Mouse (Mus musculus): ENCODE data around the gene Omt2a. TPM values are rescaled to one million over a fixed set of nuclear protein-coding genes. Genes with fewer than 3 reads are reported as not detected.
"Not testable (repeated sequence)": the region's sequence is repeated elsewhere in the genome, so short reads cannot be mapped to it uniquely, and the experiment has no call there.

The Omt2a gene
- total and polyA plus RNA-seq, 3 experiments, result not detected

- H3K9ac ChIP-seq (ENCODE audit: insufficient read depth, low read depth); H3K4me3 ChIP-seq (replicated peaks in 1 of 3; ENCODE audit: low read depth in 2 of 3, low read length in 2 of 3, poor library complexity in 1 of 3); in situ Hi-C loops (cut with MboI; ENCODE audit: low pct_ligation_motif_present, low pct_unique_long_range_greater_than_20kb, low sequenced_read_pairs); H3K27ac ChIP-seq (ENCODE audit: insufficient read depth, low read depth); H3K4me1 ChIP-seq (ENCODE audit: control insufficient read depth in 1 of 2, insufficient read depth in 2 of 2); H3K36me3 ChIP-seq (replicated peaks in 1 of 2; ENCODE audit: control insufficient read depth in 1 of 2, insufficient read depth in 1 of 2, low read length in 1 of 2); H3K4me2 ChIP-seq (ENCODE audit: insufficient read depth, low read depth, poor library complexity, severe bottlenecking); DNase-seq (ENCODE audit: extremely low read depth); H3K9me3 ChIP-seq (replicated peaks; ENCODE audit: low read length); H3K79me2 ChIP-seq (replicated peaks; ENCODE audit: control insufficient read depth, extremely low read depth, insufficient read depth, poor library complexity, severe bottlenecking); dilution Hi-C loops (cut with MboI; ENCODE audit: extremely low pct_ligation_motif_present, extremely low pct_unique_long_range_greater_than_20kb, low sequenced_read_pairs); H3K27me3 ChIP-seq (replicated peaks): not testable (repeated sequence)
Measured at GRCm38 (mm10) chr9:78289723-78290122, 24.9 kb downstream of the Omt2a start, which contains the start of gene Gm10639. Gm10639 (plus strand) TSS chr9:78289923.

GRCm38 (mm10) chr9:78289063-78289462 lies 25.5 kb downstream of the Omt2a start:
- H3K4me2 ChIP-seq (ENCODE audit: insufficient read depth, low read depth, poor library complexity, severe bottlenecking); H3K27ac ChIP-seq (ENCODE audit: insufficient read depth, low read depth); H3K9ac ChIP-seq (ENCODE audit: insufficient read depth, low read depth); H3K9me3 ChIP-seq (replicated peaks; ENCODE audit: low read length); H3K4me3 ChIP-seq (replicated peaks in 1 of 3; ENCODE audit: low read depth in 2 of 3, low read length in 2 of 3, poor library complexity in 1 of 3); H3K79me2 ChIP-seq (replicated peaks; ENCODE audit: control insufficient read depth, extremely low read depth, insufficient read depth, poor library complexity, severe bottlenecking); in situ Hi-C loops (cut with MboI; ENCODE audit: low pct_ligation_motif_present, low pct_unique_long_range_greater_than_20kb, low sequenced_read_pairs); DNase-seq (ENCODE audit: extremely low read depth); dilution Hi-C loops (cut with MboI; ENCODE audit: extremely low pct_ligation_motif_present, extremely low pct_unique_long_range_greater_than_20kb, low sequenced_read_pairs); H3K36me3 ChIP-seq (replicated peaks in 1 of 2; ENCODE audit: control insufficient read depth in 1 of 2, insufficient read depth in 1 of 2, low read length in 1 of 2); H3K27me3 ChIP-seq (replicated peaks); H3K4me1 ChIP-seq (ENCODE audit: control insufficient read depth in 1 of 2, insufficient read depth in 2 of 2): not testable (repeated sequence)

DNA sequence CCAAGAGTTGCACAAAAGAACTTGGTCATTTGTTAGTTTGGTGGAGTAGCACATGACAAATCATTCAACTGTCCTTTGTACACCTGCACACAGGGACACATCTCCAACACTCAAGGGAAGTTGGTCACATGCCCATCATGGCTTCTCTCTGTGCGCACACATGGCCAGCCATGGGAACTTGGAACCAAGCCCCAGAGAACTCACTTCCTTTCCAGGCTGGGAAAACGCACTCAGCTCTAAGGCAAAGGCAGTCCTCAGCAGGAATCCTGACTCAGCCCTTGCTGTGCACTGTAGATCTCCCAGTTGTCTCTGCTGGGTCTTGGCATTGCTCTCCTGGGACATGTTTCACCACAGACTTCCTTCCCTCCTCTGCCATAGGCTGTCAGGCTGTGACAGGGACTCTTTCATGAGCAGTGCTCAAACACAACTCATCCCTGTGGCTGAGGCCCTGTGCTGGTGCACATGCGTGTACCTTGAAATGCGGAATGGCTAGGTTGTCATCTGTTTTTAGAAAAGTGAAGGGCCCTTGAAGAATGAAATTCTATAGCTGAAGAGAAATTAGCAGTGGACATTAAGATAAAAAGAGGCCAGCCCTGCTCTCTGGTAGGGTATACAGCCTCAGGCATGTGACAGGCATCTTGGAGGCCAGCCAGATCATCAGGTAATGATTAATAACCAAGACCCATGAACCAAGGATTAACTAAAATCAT lies 32.4 kb downstream of the Omt2a start:
- H3K9ac ChIP-seq (ENCODE audit: insufficient read depth, low read depth); H3K9me3 ChIP-seq (replicated peaks; ENCODE audit: low read length); DNase-seq (ENCODE audit: extremely low read depth); in situ Hi-C loops (cut with MboI; ENCODE audit: low pct_ligation_motif_present, low pct_unique_long_range_greater_than_20kb, low sequenced_read_pairs); dilution Hi-C loops (cut with MboI; ENCODE audit: extremely low pct_ligation_motif_present, extremely low pct_unique_long_range_greater_than_20kb, low sequenced_read_pairs); H3K27ac ChIP-seq (ENCODE audit: insufficient read depth, low read depth); H3K27me3 ChIP-seq (replicated peaks); H3K4me3 ChIP-seq (replicated peaks in 1 of 3; ENCODE audit: low read depth in 2 of 3, low read length in 2 of 3, poor library complexity in 1 of 3); H3K4me1 ChIP-seq (ENCODE audit: control insufficient read depth in 1 of 2, insufficient read depth in 2 of 2); H3K79me2 ChIP-seq (replicated peaks; ENCODE audit: control insufficient read depth, extremely low read depth, insufficient read depth, poor library complexity, severe bottlenecking); H3K4me2 ChIP-seq (ENCODE audit: insufficient read depth, low read depth, poor library complexity, severe bottlenecking); H3K36me3 ChIP-seq (replicated peaks in 1 of 2; ENCODE audit: control insufficient read depth in 1 of 2, insufficient read depth in 1 of 2, low read length in 1 of 2): not testable (repeated sequence)

GRCm38 (mm10) chr9:78270945-78271344 lies 43.7 kb downstream of the Omt2a start:
- H3K27me3 ChIP-seq (replicated peaks); H3K27ac ChIP-seq (ENCODE audit: insufficient read depth, low read depth); H3K36me3 ChIP-seq (replicated peaks in 1 of 2; ENCODE audit: control insufficient read depth in 1 of 2, insufficient read depth in 1 of 2, low read length in 1 of 2); H3K4me1 ChIP-seq (ENCODE audit: control insufficient read depth in 1 of 2, insufficient read depth in 2 of 2); DNase-seq (ENCODE audit: extremely low read depth); dilution Hi-C loops (cut with MboI; ENCODE audit: extremely low pct_ligation_motif_present, extremely low pct_unique_long_range_greater_than_20kb, low sequenced_read_pairs); H3K4me2 ChIP-seq (ENCODE audit: insufficient read depth, low read depth, poor library complexity, severe bottlenecking); H3K9me3 ChIP-seq (replicated peaks; ENCODE audit: low read length); H3K4me3 ChIP-seq (replicated peaks in 1 of 3; ENCODE audit: low read depth in 2 of 3, low read length in 2 of 3, poor library complexity in 1 of 3); H3K9ac ChIP-seq (ENCODE audit: insufficient read depth, low read depth); H3K79me2 ChIP-seq (replicated peaks; ENCODE audit: control insufficient read depth, extremely low read depth, insufficient read depth, poor library complexity, severe bottlenecking); in situ Hi-C loops (cut with MboI; ENCODE audit: low pct_ligation_motif_present, low pct_unique_long_range_greater_than_20kb, low sequenced_read_pairs): not testable (repeated sequence)

Other genes with a start within 250 kb of the Omt2a start
- gene Fbxo9, start 205.7 kb downstream of the Omt2a start, total RNA-seq (2012; rRNA removed), result 18.3 and 20.8 TPM in 2 replicates
- gene Fbxo9, start 205.7 kb downstream of the Omt2a start, total RNA-seq (2014; rRNA removed), result 24.2 and 25.5 TPM in 2 replicates
- 12.7 and 14.3 TPM in 2 replicates for gene Fbxo9, start 205.7 kb downstream of the Omt2a start, polyA plus RNA-seq (2012; ENCODE audit: insufficient read length, low read depth)
- gene Ick, start 205.6 kb downstream of the Omt2a start, total RNA-seq (2012; rRNA removed), result 3.4 and 4.8 TPM in 2 replicates
- 4.5 and 5.0 TPM in 2 replicates for gene Ick, start 205.6 kb downstream of the Omt2a start, total RNA-seq (2014; rRNA removed)
- 5.4 and 7.1 TPM in 2 replicates for gene Ick, start 205.6 kb downstream of the Omt2a start, polyA plus RNA-seq (2012; ENCODE audit: insufficient read length, low read depth)
- gene Gsta4, start 132.0 kb downstream of the Omt2a start, total RNA-seq (2012; rRNA removed), result 0.50 and 0.85 TPM in 2 replicates
- not detected in 2 replicates for gene Gsta4, start 132.0 kb downstream of the Omt2a start, total RNA-seq (2014; rRNA removed)
- gene Gsta4, start 132.0 kb downstream of the Omt2a start, polyA plus RNA-seq (2012; ENCODE audit: insufficient read length, low read depth), result 0.47 and 1.2 TPM in 2 replicates
- not detected in 2 replicates for gene Gsta1, start 84.1 kb downstream of the Omt2a start, total RNA-seq (2012; rRNA removed)
- not detected in 2 replicates for gene Gsta1, start 84.1 kb downstream of the Omt2a start, total RNA-seq (2014; rRNA removed)
- not detected in 2 replicates for gene Gsta1, start 84.1 kb downstream of the Omt2a start, polyA plus RNA-seq (2012; ENCODE audit: insufficient read length, low read depth)
- not detected in 2 replicates for gene Gm3776, start 57.7 kb downstream of the Omt2a start, total RNA-seq (2012; rRNA removed)
- gene Gm3776, start 57.7 kb downstream of the Omt2a start, total RNA-seq (2014; rRNA removed), result not detected in 2 replicates
- gene Gm3776, start 57.7 kb downstream of the Omt2a start, polyA plus RNA-seq (2012; ENCODE audit: insufficient read length, low read depth), result not detected in 2 replicates
- gene Gm10639, start 24.9 kb downstream of the Omt2a start, total RNA-seq (2012; rRNA removed), result not detected in 2 replicates
- gene Gm10639, start 24.9 kb downstream of the Omt2a start, total RNA-seq (2014; rRNA removed), result not detected in 2 replicates
- not detected in 2 replicates for gene Gm10639, start 24.9 kb downstream of the Omt2a start, polyA plus RNA-seq (2012; ENCODE audit: insufficient read length, low read depth)
- gene Omt2b, start 12.8 kb upstream of the Omt2a start, total RNA-seq (2012; rRNA removed), result not detected in 2 replicates
- gene Omt2b, start 12.8 kb upstream of the Omt2a start, total RNA-seq (2014; rRNA removed), result not detected in 2 replicates
- not detected in 2 replicates for gene Omt2b, start 12.8 kb upstream of the Omt2a start, polyA plus RNA-seq (2012; ENCODE audit: insufficient read length, low read depth)
- not detected in 2 replicates for gene Gsta2, start 41.0 kb upstream of the Omt2a start, total RNA-seq (2012; rRNA removed)
- gene Gsta2, start 41.0 kb upstream of the Omt2a start, total RNA-seq (2014; rRNA removed), result not detected in 2 replicates
- not detected in 2 replicates for gene Gsta2, start 41.0 kb upstream of the Omt2a start, polyA plus RNA-seq (2012; ENCODE audit: insufficient read length, low read depth)
- not detected in 2 replicates for gene Dppa5a, start 53.4 kb upstream of the Omt2a start, total RNA-seq (2012; rRNA removed)
- gene Dppa5a, start 53.4 kb upstream of the Omt2a start, total RNA-seq (2014; rRNA removed), result not detected in 2 replicates
- not detected in 2 replicates for gene Dppa5a, start 53.4 kb upstream of the Omt2a start, polyA plus RNA-seq (2012; ENCODE audit: insufficient read length, low read depth)
- gene Ooep, start 63.9 kb upstream of the Omt2a start, total RNA-seq (2012; rRNA removed), result not detected in 2 replicates
- not detected in 2 replicates for gene Ooep, start 63.9 kb upstream of the Omt2a start, total RNA-seq (2014; rRNA removed)
- gene Ooep, start 63.9 kb upstream of the Omt2a start, polyA plus RNA-seq (2012; ENCODE audit: insufficient read length, low read depth), result not detected in 2 replicates
- not detected in 2 replicates for gene Ddx43, start 81.0 kb upstream of the Omt2a start, total RNA-seq (2012; rRNA removed)
- gene Ddx43, start 81.0 kb upstream of the Omt2a start, total RNA-seq (2014; rRNA removed), result not detected in 2 replicates
- not detected in 2 replicates for gene Ddx43, start 81.0 kb upstream of the Omt2a start, polyA plus RNA-seq (2012; ENCODE audit: insufficient read length, low read depth)
- gene Cgas, start 128.4 kb upstream of the Omt2a start, total RNA-seq (2012; rRNA removed), result not detected in 2 replicates
- not detected in 2 replicates for gene Cgas, start 128.4 kb upstream of the Omt2a start, total RNA-seq (2014; rRNA removed)
- not detected in 2 replicates for gene Cgas, start 128.4 kb upstream of the Omt2a start, polyA plus RNA-seq (2012; ENCODE audit: insufficient read length, low read depth)
- gene Mto1, start 133.4 kb upstream of the Omt2a start, total RNA-seq (2012; rRNA removed), result 21.5 and 22.9 TPM in 2 replicates
- 21.5 and 22.5 TPM in 2 replicates for gene Mto1, start 133.4 kb upstream of the Omt2a start, total RNA-seq (2014; rRNA removed)
- 13.8 and 14.2 TPM in 2 replicates for gene Mto1, start 133.4 kb upstream of the Omt2a start, polyA plus RNA-seq (2012; ENCODE audit: insufficient read length, low read depth)
- gene Gm17324, start 134.0 kb upstream of the Omt2a start, total RNA-seq (2012; rRNA removed), result 0.46 and 0.55 TPM in 2 replicates
- gene Gm17324, start 134.0 kb upstream of the Omt2a start, total RNA-seq (2014; rRNA removed), result not detected in 2 replicates
- gene Gm17324, start 134.0 kb upstream of the Omt2a start, polyA plus RNA-seq (2012; ENCODE audit: insufficient read length, low read depth), result not detected in 2 replicates
- 14,448 and 18,409 TPM in 2 replicates for gene Eef1a1, start 174.4 kb upstream of the Omt2a start, total RNA-seq (2012; rRNA removed)
- 21,026 and 21,314 TPM in 2 replicates for gene Eef1a1, start 174.4 kb upstream of the Omt2a start, total RNA-seq (2014; rRNA removed)
- gene Eef1a1, start 174.4 kb upstream of the Omt2a start, polyA plus RNA-seq (2012; ENCODE audit: insufficient read length, low read depth), result 11,979 and 12,362 TPM in 2 replicates